13 mouse cellular contexts compared by ENCODE assay signal in genomic region chrX:166971721-166972120, GRCm38 (mm10).
DNase-seq lines count a peak whose midpoint lies in the region; ATAC-seq lines count a peak whose summit lies in the region.
"Had no signal": no experiment of that assay in that cellular context is flagged by ENCODE, and none has a peak within 500 bp of the region (broad histone marks: within the 10 kb centered on the region; RNA-seq: fewer than 3 reads in every experiment).

No protein-coding gene starts in this region.

- 16% methylated on average over 1 of the region's 1 CpGs for WGBS in hindbrain, embryonic 12.5 days
- 23% methylated on average over 1 of the region's 1 CpGs for WGBS in hindbrain, embryonic 13.5 days
- 15% methylated on average over 1 of the region's 1 CpGs for WGBS in heart, embryonic 12.5 days
- 36% methylated on average over 1 of the region's 1 CpGs for WGBS in liver, embryonic 11.5 days

- H3K36me3 ChIP-seq in hindbrain, embryonic 12.5 days, result no peaks in the 10 kb centered on the region
- H3K36me3 ChIP-seq in hindbrain, embryonic 13.5 days, result no peaks in the 10 kb centered on the region
- H3K36me3 ChIP-seq in heart, embryonic 12.5 days, result no peaks in the 10 kb centered on the region
- no peaks in the 10 kb centered on the region for H3K36me3 ChIP-seq in liver, embryonic 11.5 days (ENCODE audit: control insufficient read depth, insufficient read depth, low read length)
- H3K36me3 ChIP-seq: hindbrain, embryonic 15.5 days had no signal

- H3K4me3 ChIP-seq in hindbrain, embryonic 12.5 days, result no peak overlapping the region
- H3K4me3 ChIP-seq in hindbrain, embryonic 13.5 days, result no peak overlapping the region
- H3K4me3 ChIP-seq in heart, embryonic 12.5 days, result no peak overlapping the region
- no peak overlapping the region for H3K4me3 ChIP-seq in liver, embryonic 11.5 days (ENCODE audit: low read depth, low read length)
- H3K4me3 ChIP-seq: hindbrain, embryonic 15.5 days had no signal

- peak; percentile 58; the same call in 1 of the 2 replicates for ATAC-seq in hindbrain, embryonic 12.5 days (ENCODE audit: low FRiP score)
- ATAC-seq in hindbrain, embryonic 13.5 days (ENCODE audit: low FRiP score), result no peak
- peak; percentile 77; the same call in 1 of the 2 replicates for ATAC-seq in heart, embryonic 12.5 days (ENCODE audit: insufficient number of reproducible peaks, low FRiP score)
- no peak for ATAC-seq in liver, embryonic 11.5 days (replicated peaks; ENCODE audit: low FRiP score)
- ATAC-seq: CD4-positive, CD25-positive, alpha-beta regulatory T cell, adult 4 months had no signal

- no peak overlapping the region for H3K4me2 ChIP-seq in hindbrain, embryonic 12.5 days (replicated peaks)
- no peak overlapping the region for H3K4me2 ChIP-seq in hindbrain, embryonic 13.5 days
- H3K4me2 ChIP-seq in heart, embryonic 12.5 days, result no peak overlapping the region
- no peak overlapping the region for H3K4me2 ChIP-seq in liver, embryonic 11.5 days
- H3K4me2 ChIP-seq: hindbrain, embryonic 15.5 days had no signal

- no peak overlapping the region for H3K27ac ChIP-seq in hindbrain, embryonic 12.5 days
- no peak overlapping the region for H3K27ac ChIP-seq in hindbrain, embryonic 13.5 days
- H3K27ac ChIP-seq in heart, embryonic 12.5 days (ENCODE audit: poor library complexity, severe bottlenecking), result peak overlapping the region; percentile 66; the same call in 1 of the 2 replicates
- H3K27ac ChIP-seq in liver, embryonic 11.5 days (ENCODE audit: low read depth, low read length), result no peak overlapping the region
- H3K27ac ChIP-seq: hindbrain, embryonic 15.5 days; liver, embryonic 14.5 days had no signal

- H3K27me3 ChIP-seq in hindbrain, embryonic 12.5 days, result peaks cover 7% of the 10 kb centered on the region
- H3K27me3 ChIP-seq in hindbrain, embryonic 13.5 days, result peaks cover 18% of the 10 kb centered on the region; the same call in 1 of the 2 replicates
- no peaks in the 10 kb centered on the region for H3K27me3 ChIP-seq in heart, embryonic 12.5 days (replicated peaks)
- H3K27me3 ChIP-seq in liver, embryonic 11.5 days (replicated peaks; ENCODE audit: control insufficient read depth, insufficient read depth, low read length), result no peaks in the 10 kb centered on the region

- no peak overlapping the region for H3K9ac ChIP-seq in hindbrain, embryonic 12.5 days
- H3K9ac ChIP-seq in hindbrain, embryonic 13.5 days, result no peak overlapping the region
- H3K9ac ChIP-seq in heart, embryonic 12.5 days, result no peak overlapping the region
- no peak overlapping the region for H3K9ac ChIP-seq in liver, embryonic 11.5 days (ENCODE audit: low read depth, low read length)
- H3K9ac ChIP-seq: hindbrain, embryonic 15.5 days; liver, embryonic 14.5 days had no signal

- peak; percentile 60 for DNase-seq in R1 (ENCODE audit: low read depth, low spot score)
- DNase-seq in lung, postnatal 4 days, result peak; percentile 7 to 18
- no peak for DNase-seq in right cerebral cortex, postnatal 10 days (ENCODE audit: low spot score in 2 of 2)
- DNase-seq in c-Kit-positive CD71-positive TER-119-positive erythroid progenitor cells, embryonic 14.5 days (ENCODE audit: low spot score), result no peak
- DNase-seq in liver, embryonic 11.5 days (ENCODE audit: low spot score), result no peak
- DNase-seq: adrenal gland, postnatal 14 days; thymus, postnatal 36 days had no signal

- H3K4me1 ChIP-seq in hindbrain, embryonic 12.5 days, result no peaks in the 10 kb centered on the region
- H3K4me1 ChIP-seq in hindbrain, embryonic 13.5 days (replicated peaks), result no peaks in the 10 kb centered on the region
- no peaks in the 10 kb centered on the region; the same call in 1 of the 2 replicates for H3K4me1 ChIP-seq in heart, embryonic 12.5 days (replicated peaks)
- H3K4me1 ChIP-seq in liver, embryonic 11.5 days (replicated peaks; ENCODE audit: control insufficient read depth, insufficient read depth, low read length), result no peaks in the 10 kb centered on the region
- H3K4me1 ChIP-seq: hindbrain, embryonic 15.5 days had no signal

- H3K9me3 ChIP-seq in hindbrain, embryonic 12.5 days (replicated peaks), result no peaks in the 10 kb centered on the region
- no peaks in the 10 kb centered on the region for H3K9me3 ChIP-seq in hindbrain, embryonic 13.5 days
- no peaks in the 10 kb centered on the region for H3K9me3 ChIP-seq in heart, embryonic 12.5 days (replicated peaks)
- no peaks in the 10 kb centered on the region for H3K9me3 ChIP-seq in liver, embryonic 11.5 days (ENCODE audit: control insufficient read depth, low read length)
- H3K9me3 ChIP-seq: hindbrain, embryonic 15.5 days had no signal

Comparison
In these comparisons a context has a peak if more than half of its experiments do, and no peak if none do; other contexts are left out.
1. ATAC-seq: peak in hindbrain, embryonic 12.5 days (single experiment) and heart, embryonic 12.5 days (single experiment); none in hindbrain, embryonic 13.5 days (single experiment) and liver, embryonic 11.5 days (single experiment).
2. DNase-seq: peak in R1 (single experiment) and lung, postnatal 4 days (2 of 2); none in right cerebral cortex, postnatal 10 days (0 of 2), c-Kit-positive CD71-positive TER-119-positive erythroid progenitor cells, embryonic 14.5 days (single experiment) and liver, embryonic 11.5 days (single experiment).